ENCODE assay signal across 10 mouse cellular contexts in the genomic region with DNA sequence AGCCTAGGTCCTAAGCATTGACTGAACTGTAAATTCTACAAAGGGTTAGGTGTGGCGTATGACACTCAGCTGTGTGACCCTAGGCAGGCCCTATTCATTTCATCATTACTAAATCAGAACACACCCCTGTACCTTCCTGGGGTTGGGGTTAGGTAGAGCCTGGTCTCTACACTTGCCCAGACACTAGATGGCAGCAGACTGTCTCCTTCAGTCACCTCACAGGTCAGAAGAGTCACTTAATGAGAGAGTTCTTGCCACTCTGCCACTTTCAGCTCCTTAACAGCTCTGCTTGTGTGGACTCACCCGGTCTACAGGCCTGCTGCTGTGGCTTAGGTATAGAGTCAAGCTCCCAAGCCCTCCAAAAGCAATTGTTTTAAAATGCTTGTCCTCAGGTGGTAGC. TPM values are rescaled to one million over a fixed set of nuclear protein-coding genes. Genes with fewer than 3 reads are reported as not detected.
A peak's percentile ranks its signal among the peaks of the same experiment; 100 is the strongest.
DNase-seq lines count a peak whose midpoint lies in the region; ATAC-seq and TF ChIP-seq lines count a peak whose summit lies in the region.
"Had no signal": no experiment of that assay in that cellular context is flagged by ENCODE, and none has a peak within 500 bp of the region (broad histone marks: within the 10 kb centered on the region; RNA-seq: fewer than 3 reads in every experiment).

No protein-coding gene starts in this region.

- WGBS in stomach, postnatal 0 days, result 79% methylated on average over 2 of the region's 2 CpGs

- H3K27ac ChIP-seq in left cerebral cortex, adult 2 months, result no peak overlapping the region
- no peak overlapping the region for H3K27ac ChIP-seq in stomach, postnatal 0 days (replicated peaks)
- H3K27ac ChIP-seq: limb, embryonic 15.5 days had no signal

- no peak for TF ChIP-seq EP300 in stomach, postnatal 0 days (optimal IDR thresholded peaks at IDR 0.05)

- intact Hi-C loops in left cerebral cortex, adult 2 months (cut with DNase I), result no loop called here

- H3K4me3 ChIP-seq in left cerebral cortex, adult 2 months, result no peak overlapping the region
- no peak overlapping the region for H3K4me3 ChIP-seq in stomach, postnatal 0 days (ENCODE audit: low read depth, low read length)
- H3K4me3 ChIP-seq: limb, embryonic 15.5 days had no signal

- H3K4me2 ChIP-seq in stomach, postnatal 0 days (replicated peaks; ENCODE audit: low read depth), result no peak overlapping the region
- H3K4me2 ChIP-seq: limb, embryonic 15.5 days had no signal

- peak; percentile 52 for TF ChIP-seq CTCF in left cerebral cortex, adult 2 months (IDR thresholded peaks at IDR 0.05)
- TF ChIP-seq CTCF in stomach, postnatal 0 days (IDR thresholded peaks at IDR 0.05; ENCODE audit: low read depth), result peak; percentile 70

- H3K4me1 ChIP-seq in stomach, postnatal 0 days (replicated peaks; ENCODE audit: control insufficient read depth, insufficient read depth), result no peaks in the 10 kb centered on the region

- no peaks in the 10 kb centered on the region for H3K9me3 ChIP-seq in stomach, postnatal 0 days (ENCODE audit: control insufficient read depth, low read length)
- H3K9me3 ChIP-seq: limb, embryonic 15.5 days had no signal

- 0 out of 2 replicates have a peak, but pooled peaks have one; percentile 32 for ATAC-seq in cerebellum, adult (ENCODE audit: insufficient number of reproducible peaks, low FRiP score, low TSS enrichment)
- 0 out of 2 replicates have a peak, but pooled peaks have one; percentile 40 for ATAC-seq in stomach, postnatal 0 days (ENCODE audit: low FRiP score, low TSS enrichment)

- H3K9ac ChIP-seq in stomach, postnatal 0 days (ENCODE audit: low read length), result no peak overlapping the region
- H3K9ac ChIP-seq: limb, embryonic 15.5 days had no signal

- no peaks in the 10 kb centered on the region; the same call in 1 of the 2 replicates for H3K36me3 ChIP-seq in stomach, postnatal 0 days (ENCODE audit: control insufficient read depth, insufficient read depth, low read length)

- no peaks in the 10 kb centered on the region for H3K27me3 ChIP-seq in stomach, postnatal 0 days (ENCODE audit: control insufficient read depth, insufficient read depth, low read length)
- H3K27me3 ChIP-seq: limb, embryonic 15.5 days had no signal

- DNase-seq in cerebellum, adult 11 months, result no peak
- DNase-seq in left cerebral cortex, adult 2 months (ENCODE audit: extremely low spot score in 1 of 2, low spot score in 2 of 2), result no peak
- no peak for DNase-seq in left cerebral cortex, adult 18-20 months (ENCODE audit: low spot score in 2 of 2)
- DNase-seq in induced T-regulatory cell, adult 2 months (ENCODE audit: low read depth), result peak; percentile 46
- no peak for DNase-seq in stomach, postnatal 0 days (ENCODE audit: low spot score)
- DNase-seq in gastrocnemius, adult 18-20 months (ENCODE audit: low spot score), result no peak
- no peak for DNase-seq in spleen, postnatal 36 days (ENCODE audit: low spot score in 2 of 2)

RNA-seq across cellular contexts. Expression of a gene that starts 25.9 kb away (rescaled TPM):
- total RNA-seq in left cerebral cortex, adult 2 months (2021), result not detected
- total RNA-seq in left cerebral cortex, adult 18-20 months (2021), result not detected
- polyA plus RNA-seq in stomach, postnatal 0 days (2015; fragmentation: Nextera tagmentation; extraction: Ambion mirVana), result not detected in 2 replicates
- total RNA-seq in gastrocnemius, adult 18-20 months (2021), result not detected
- total RNA-seq: gastrocnemius, postnatal 4 days had no signal
- polyA plus RNA-seq: limb, embryonic 15.5 days had no signal

RNA-seq across cellular contexts. Expression of a gene that starts 26.3 kb away (rescaled TPM):
- total RNA-seq in left cerebral cortex, adult 2 months (2021), result 10 to 100 TPM; 30.8 to 36.8 TPM
- 10 to 100 TPM; 28.4 TPM for total RNA-seq in left cerebral cortex, adult 18-20 months (2021)
- 0.23 and 0.30 TPM in 2 replicates for polyA plus RNA-seq in stomach, postnatal 0 days (2015; fragmentation: Nextera tagmentation; extraction: Ambion mirVana)
- 10 to 100 TPM; 50.6 to 61.2 TPM for total RNA-seq in gastrocnemius, adult 18-20 months (2021)

RNA-seq across cellular contexts. Expression of a gene that starts 30.2 kb away (rescaled TPM):
- total RNA-seq in left cerebral cortex, adult 2 months (2021), result not detected
- under 1 TPM in 1 of 2 experiments, not detected in 1; 0.42 TPM for total RNA-seq in left cerebral cortex, adult 18-20 months (2021)
- not detected in 2 replicates for polyA plus RNA-seq in stomach, postnatal 0 days (2015; fragmentation: Nextera tagmentation; extraction: Ambion mirVana)
- total RNA-seq in gastrocnemius, adult 18-20 months (2021), result not detected
- total RNA-seq: gastrocnemius, postnatal 4 days had no signal
- polyA plus RNA-seq: limb, embryonic 15.5 days had no signal
